Mouse (Mus musculus): Measurements from ENCODE around the gene Prpf18. TPM values are rescaled to one million over a fixed set of nuclear protein-coding genes. Genes with fewer than 3 reads are reported as not detected.

The Prpf18 gene
- total and polyA plus RNA-seq, 3 experiments = 11.4 to 34.7 (median 29.0) TPM

GRCm38 (mm10) chr2:4579357-4580068 is 72.4 kb downstream of the Prpf18 start:
- DNase-seq = no peak
- WGBS = 42% methylated on average over 8 of the region's 8 CpGs
- peaks cover 47% of the 10 kb centered on the region for H3K36me3 ChIP-seq (ENCODE audit: control insufficient read depth, insufficient read depth, low read length)

GRCm38 (mm10) chr2:4578291-4578690 is 73.6 kb downstream of the Prpf18 start:
- H3K79me2 ChIP-seq (replicated peaks; ENCODE audit: control insufficient read depth, insufficient read depth, low read length) = no peaks in the 10 kb centered on the region; the same call in none of the 2 replicates
- 40% methylated on average over 5 of the region's 5 CpGs for WGBS
- H3K4me3 ChIP-seq = no peak overlapping the region
- H3K4me1 ChIP-seq (ENCODE audit: control insufficient read depth, insufficient read depth, low read length) = peaks cover 27% of the 10 kb centered on the region
- H3K27ac ChIP-seq = peak overlapping the region; percentile 59
- no peaks in the 10 kb centered on the region for H3K27me3 ChIP-seq (ENCODE audit: control insufficient read depth, insufficient read depth, low read length)
- TF ChIP-seq POLR2A (IDR thresholded peaks at IDR 0.05; ENCODE audit: insufficient read depth, low read depth, low read length) (no peak), CTCF (IDR thresholded peaks at IDR 0.05) (no peak), EP300 (IDR thresholded peaks at IDR 0.05; ENCODE audit: insufficient read depth, low read depth, low read length) (no peak)
- intact Hi-C loops (cut with DNase I) = no loop called here
- peaks cover 54% of the 10 kb centered on the region for H3K36me3 ChIP-seq (ENCODE audit: control insufficient read depth, insufficient read depth, low read length)
- no peak for DNase-seq
- H3K9ac ChIP-seq (ENCODE audit: low read depth, low read length) = no peak overlapping the region

More at GRCm38 (mm10) chr2:4579357-4580068, 72.4 kb downstream of the Prpf18 start:
- H3K79me2 ChIP-seq (replicated peaks; ENCODE audit: control insufficient read depth, insufficient read depth, low read length) = no peaks in the 10 kb centered on the region; the same call in none of the 2 replicates
- peaks cover 24% of the 10 kb centered on the region for H3K4me1 ChIP-seq (ENCODE audit: control insufficient read depth, insufficient read depth, low read length)
- no peaks in the 10 kb centered on the region for H3K27me3 ChIP-seq (ENCODE audit: control insufficient read depth, insufficient read depth, low read length)
- peak overlapping the region; percentile 59 for H3K27ac ChIP-seq
- no peak for TF ChIP-seq CTCF (IDR thresholded peaks at IDR 0.05)
- 0 out of 2 replicates have a peak, but pooled peaks have one; percentile 9 for TF ChIP-seq EP300 (IDR thresholded peaks at IDR 0.05; ENCODE audit: insufficient read depth, low read depth, low read length)
- intact Hi-C loops (cut with DNase I) = no loop called here
- H3K9ac ChIP-seq (ENCODE audit: low read depth, low read length) = no peak overlapping the region; the same call in 1 of the 2 replicates
- H3K4me3 ChIP-seq = no peak overlapping the region

- Histone ChIP-seq H3K4me3 (no peak overlapping the region), H3K27ac (peak overlapping the region; percentile 13), H3K79me2 (replicated peaks; ENCODE audit: control insufficient read depth, insufficient read depth, low read length) (peaks cover 2% of the 10 kb centered on the region), H3K27me3 (ENCODE audit: control insufficient read depth, insufficient read depth, low read length) (no peaks in the 10 kb centered on the region), H3K36me3 (ENCODE audit: control insufficient read depth, insufficient read depth, low read length) (peaks cover 65% of the 10 kb centered on the region), H3K9ac (ENCODE audit: low read depth, low read length) (no peak overlapping the region), H3K4me1 (ENCODE audit: control insufficient read depth, insufficient read depth, low read length) (peaks cover 33% of the 10 kb centered on the region)
- intact Hi-C loops (cut with DNase I) = loop anchor here (2.0 kb wide), 1 partner anchor 15 kb away; no protein-coding TSS in a partner anchor
- no peak for DNase-seq
- TF ChIP-seq POLR2A (IDR thresholded peaks at IDR 0.05; ENCODE audit: insufficient read depth, low read depth, low read length) (no peak), CTCF (IDR thresholded peaks at IDR 0.05) (no peak), EP300 (IDR thresholded peaks at IDR 0.05; ENCODE audit: insufficient read depth, low read depth, low read length) (no peak)
- WGBS = 92% methylated on average over 7 of the region's 7 CpGs
Measured at GRCm38 (mm10) chr2:4575975-4576374, 75.9 kb downstream of the Prpf18 start.

- no peaks in the 10 kb centered on the region for H3K27me3 ChIP-seq (ENCODE audit: control insufficient read depth, insufficient read depth, low read length)
- H3K79me2 ChIP-seq (replicated peaks; ENCODE audit: control insufficient read depth, insufficient read depth, low read length) = peaks cover 2% of the 10 kb centered on the region; the same call in 1 of the 2 replicates
- TF ChIP-seq POLR2A (IDR thresholded peaks at IDR 0.05; ENCODE audit: insufficient read depth, low read depth, low read length) (no peak), EP300 (IDR thresholded peaks at IDR 0.05; ENCODE audit: insufficient read depth, low read depth, low read length) (no peak), CTCF (IDR thresholded peaks at IDR 0.05) (no peak)
- intact Hi-C loops (cut with DNase I) = no loop called here
- H3K9ac ChIP-seq (ENCODE audit: low read depth, low read length) = no peak overlapping the region
- H3K27ac ChIP-seq = peak overlapping the region; percentile 17
- DNase-seq = no peak
- H3K36me3 ChIP-seq (ENCODE audit: control insufficient read depth, insufficient read depth, low read length) = peaks cover 67% of the 10 kb centered on the region
- no peak overlapping the region for H3K4me3 ChIP-seq
- H3K4me1 ChIP-seq (ENCODE audit: control insufficient read depth, insufficient read depth, low read length) = peaks cover 33% of the 10 kb centered on the region
- 47% methylated on average over 2 of the region's 2 CpGs for WGBS
Measured at GRCm38 (mm10) chr2:4575163-4575562, 76.8 kb downstream of the Prpf18 start.

GRCm38 (mm10) chr2:4574251-4574650 is 77.7 kb downstream of the Prpf18 start:
- Histone ChIP-seq H3K4me3 (no peak overlapping the region), H3K36me3 (ENCODE audit: control insufficient read depth, insufficient read depth, low read length) (peaks cover 67% of the 10 kb centered on the region), H3K79me2 (replicated peaks; ENCODE audit: control insufficient read depth, insufficient read depth, low read length) (peaks cover 2% of the 10 kb centered on the region; the same call in 1 of the 2 replicates), H3K9ac (ENCODE audit: low read depth, low read length) (no peak overlapping the region), H3K27me3 (ENCODE audit: control insufficient read depth, insufficient read depth, low read length) (no peaks in the 10 kb centered on the region), H3K4me1 (ENCODE audit: control insufficient read depth, insufficient read depth, low read length) (peaks cover 33% of the 10 kb centered on the region), H3K27ac (no peak overlapping the region)
- DNase-seq = no peak
- intact Hi-C loops (cut with DNase I) = no loop called here
- TF ChIP-seq CTCF (IDR thresholded peaks at IDR 0.05) (no peak), POLR2A (IDR thresholded peaks at IDR 0.05; ENCODE audit: insufficient read depth, low read depth, low read length) (no peak)
- WGBS = 89% methylated on average over 5 of the region's 5 CpGs

- Histone ChIP-seq H3K27me3 (ENCODE audit: control insufficient read depth, insufficient read depth, low read length) (no peaks in the 10 kb centered on the region), H3K79me2 (replicated peaks; ENCODE audit: control insufficient read depth, insufficient read depth, low read length) (peaks cover 2% of the 10 kb centered on the region; the same call in 1 of the 2 replicates), H3K27ac (no peak overlapping the region), H3K9ac (ENCODE audit: low read depth, low read length) (no peak overlapping the region), H3K4me3 (no peak overlapping the region), H3K4me1 (ENCODE audit: control insufficient read depth, insufficient read depth, low read length) (peaks cover 29% of the 10 kb centered on the region), H3K36me3 (ENCODE audit: control insufficient read depth, insufficient read depth, low read length) (peaks cover 64% of the 10 kb centered on the region)
- 55% methylated on average over 4 of the region's 4 CpGs for WGBS
- intact Hi-C loops (cut with DNase I) = no loop called here
- peak; percentile 16; the same call in 1 of the 2 replicates for TF ChIP-seq CTCF (IDR thresholded peaks at IDR 0.05)
- TF ChIP-seq EP300 (IDR thresholded peaks at IDR 0.05; ENCODE audit: insufficient read depth, low read depth, low read length) = no peak
- no peak for DNase-seq
Measured at GRCm38 (mm10) chr2:4573386-4573785, 78.5 kb downstream of the Prpf18 start.

All from heart, adult 2 months (tissue).